Mouse (Mus musculus) midbrain, embryonic 14.5 days (tissue): Measurements from ENCODE around the gene 9930111J21Rik1. TPM values are rescaled to one million over a fixed set of nuclear protein-coding genes. Genes with fewer than 3 reads are reported as not detected.
"Not testable (repeated sequence)": the region's sequence is repeated elsewhere in the genome, so short reads cannot be mapped to it uniquely, and the experiment has no call there.

Source experiments
- ATAC-seq: fragments of 200-750 bp; cut with Nextera tagmentation; 2 replicates; pipeline ENCODE4 v1.8.0; 2017; ENCODE audit warnings: moderate number of reproducible peaks, moderate library complexity; ENCODE audit not compliant: low FRiP score, low TSS enrichment
- DNase-seq: peaks from one replicate; pipeline ENCODE4 v3.0.0-alpha.2; 2015
- H3K27ac ChIP-seq: fragments of 300-500 bp; sonication (generic); replicated peaks from 2 replicates; pipeline ENCODE4 v1.5.1; 2014; ENCODE audit warnings: mild to moderate bottlenecking, low read depth, low read length, moderate library complexity
- H3K27me3 ChIP-seq: fragments of 300-500 bp; sonication (generic); 2 replicates; pipeline ENCODE4 v1.6.1; 2014; ENCODE audit warnings: low read length, control low read depth, mixed read lengths; ENCODE audit not compliant: control insufficient read depth, insufficient read depth
- H3K36me3 ChIP-seq: fragments of 300-500 bp; sonication (generic); 2 replicates; pipeline ENCODE4 v1.6.1; 2014; ENCODE audit warnings: low read length, control low read depth; ENCODE audit not compliant: control insufficient read depth, insufficient read depth
- H3K4me1 ChIP-seq: fragments of 300-500 bp; sonication (generic); 2 replicates; pipeline ENCODE4 v1.6.1; 2014; ENCODE audit warnings: mild to moderate bottlenecking, antibody characterized with exemption, low read length, control low read depth; ENCODE audit not compliant: control insufficient read depth, insufficient read depth
- H3K4me2 ChIP-seq: fragments of 300-500 bp; sonication (generic); 2 replicates; pipeline ENCODE4 v1.6.1; 2014; ENCODE audit warnings: mild to moderate bottlenecking, low read length, moderate library complexity
- H3K4me3 ChIP-seq: fragments of 300-500 bp; sonication (generic); replicated peaks from 2 replicates; pipeline ENCODE4 v1.5.1; 2014; ENCODE audit warnings: low read depth, low read length
- H3K9ac ChIP-seq: fragments of 300-500 bp; sonication (generic); replicated peaks from 2 replicates; pipeline ENCODE4 v1.6.1; 2014; ENCODE audit warnings: mild to moderate bottlenecking, low read length, moderate library complexity
- H3K9me3 ChIP-seq: fragments of 300-500 bp; sonication (generic); 2 replicates; pipeline ENCODE4 v1.6.1; 2016; ENCODE audit warnings: low read length, control low read depth, mixed read lengths; ENCODE audit not compliant: control insufficient read depth
- WGBS: fragments of 180-500 bp; shearing (Covaris S2); extraction: QIAGEN DNeasy Blood & Tissue Kit; methylation state at CpG from one replicate; pipeline ENCODE4 v1.1.7; 2014; 5-methylcytosine and 5-hydroxymethylcytosine counted together
- polyA plus RNA-seq: library from polyadenylated mRNA; unstranded; fragments of >200 nt; fragmentation: Nextera tagmentation; extraction: Ambion mirVana; gene quantifications from 2 replicates; pipeline ENCODE4 v1.2.1, GENCODE M21; 2014

Gene 9930111J21Rik1
- polyA plus RNA-seq, 1 experiment from 2014 or later: 0.39 TPM

DNA sequence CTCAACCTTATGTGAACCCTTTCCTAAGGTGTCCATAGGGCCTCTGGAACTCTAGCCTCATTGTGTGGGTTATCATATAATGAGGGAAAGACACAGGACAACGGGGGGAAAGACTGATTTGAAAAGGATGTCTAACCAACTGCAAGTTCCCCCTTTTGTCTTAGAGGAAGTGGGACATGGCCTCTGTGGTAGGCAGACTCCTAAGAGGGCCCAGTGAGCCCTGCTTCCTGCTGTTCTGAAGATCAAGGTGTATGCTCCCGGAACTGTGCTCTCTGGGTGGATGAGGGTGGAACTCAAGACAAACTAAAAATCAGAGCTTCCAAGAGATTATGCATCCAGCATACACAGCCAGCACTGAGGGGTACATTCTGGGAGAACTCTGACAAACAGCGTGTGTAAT lies 9.0 kb upstream of the 9930111J21Rik1 start:
- H3K36me3 ChIP-seq, H3K27me3 ChIP-seq, DNase-seq, H3K4me3 ChIP-seq, H3K9me3 ChIP-seq, H3K9ac ChIP-seq, H3K4me1 ChIP-seq, ATAC-seq, H3K4me2 ChIP-seq, H3K27ac ChIP-seq: not testable (repeated sequence)
- 88% methylated on average over 2 of the region's 3 CpGs for WGBS

DNA sequence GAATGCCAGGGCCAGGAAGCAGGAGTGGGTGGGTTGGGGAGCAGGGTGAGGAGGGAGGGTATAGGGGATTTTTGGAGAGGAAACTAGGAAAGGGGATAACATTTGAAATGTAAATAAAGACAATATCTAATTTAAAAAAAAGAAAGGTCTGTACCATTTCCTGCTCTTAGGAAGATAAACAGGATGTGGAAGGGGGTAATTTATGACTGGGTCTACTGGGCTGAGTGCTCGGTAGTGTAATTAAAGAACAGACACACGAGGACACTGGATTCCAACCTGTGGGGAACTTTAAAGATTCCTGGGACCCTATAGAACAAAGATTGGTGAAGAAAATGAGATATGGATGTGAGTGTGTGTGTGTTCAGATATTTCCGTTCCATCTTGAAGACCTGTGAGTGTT lies 3.6 kb upstream of the 9930111J21Rik1 start:
- not testable (repeated sequence) for H3K36me3 ChIP-seq, H3K4me1 ChIP-seq, H3K4me3 ChIP-seq, H3K4me2 ChIP-seq, H3K9ac ChIP-seq, DNase-seq, H3K9me3 ChIP-seq, ATAC-seq, H3K27me3 ChIP-seq, H3K27ac ChIP-seq
- WGBS: no CpG with 5 or more reads among the region's 3 CpGs

- H3K27me3 ChIP-seq, H3K4me3 ChIP-seq, H3K9ac ChIP-seq, DNase-seq, H3K4me1 ChIP-seq, H3K9me3 ChIP-seq, ATAC-seq, H3K36me3 ChIP-seq, H3K4me2 ChIP-seq, H3K27ac ChIP-seq: not testable (repeated sequence)
- no CpG with 5 or more reads among the region's 5 CpGs for WGBS
Observed at GRCm38 (mm10) chr11:48980052-48980451, 854 bp upstream of the 9930111J21Rik1 start.

- not testable (repeated sequence) for H3K4me1 ChIP-seq, H3K27ac ChIP-seq, H3K9me3 ChIP-seq, DNase-seq, H3K36me3 ChIP-seq, H3K9ac ChIP-seq, H3K27me3 ChIP-seq, H3K4me3 ChIP-seq, ATAC-seq, H3K4me2 ChIP-seq
- WGBS: no CpG with 5 or more reads among the region's 1 CpGs
Observed at GRCm38 (mm10) chr11:48978240-48978939, 808 bp downstream of the 9930111J21Rik1 start, which contains the start of gene Olfr56. TSS of gene Olfr56 (plus strand) at chr11:48978889.

DNA sequence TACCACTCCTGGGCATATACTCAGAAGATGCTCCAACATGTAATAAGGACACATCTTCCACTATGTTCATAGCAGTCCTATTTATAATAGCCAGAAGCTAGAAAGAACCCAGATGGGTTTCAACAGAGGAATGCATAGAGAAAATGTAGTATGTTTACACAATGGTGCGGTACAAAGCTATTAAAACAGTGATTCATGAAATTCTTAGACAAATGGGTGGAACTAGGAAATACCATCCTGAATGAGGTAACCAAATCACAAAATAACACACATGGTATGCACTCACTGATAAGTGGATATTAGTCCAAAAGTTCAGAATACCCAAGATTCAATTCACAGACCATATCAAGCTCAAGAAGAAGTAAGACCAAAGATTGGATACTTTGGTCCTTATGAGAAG lies 4.5 kb downstream of the 9930111J21Rik1 start:
- not testable (repeated sequence) for DNase-seq, ATAC-seq, H3K27ac ChIP-seq, H3K4me1 ChIP-seq, H3K27me3 ChIP-seq, H3K36me3 ChIP-seq, H3K9ac ChIP-seq, H3K4me2 ChIP-seq, H3K4me3 ChIP-seq, H3K9me3 ChIP-seq
- no CpG with 5 or more reads among the region's 1 CpGs for WGBS

GRCm38 (mm10) chr11:48946090-48946489 lies 33.1 kb downstream of the 9930111J21Rik1 start, which contains the start of gene Psme2b:
TSS of gene Psme2b (minus strand) at chr11:48946190.
- H3K36me3 ChIP-seq, ATAC-seq, H3K9ac ChIP-seq, H3K9me3 ChIP-seq, H3K4me3 ChIP-seq, H3K4me2 ChIP-seq, H3K27me3 ChIP-seq, DNase-seq, H3K4me1 ChIP-seq, H3K27ac ChIP-seq: not testable (repeated sequence)
- WGBS: 97% methylated on average over 6 of the region's 6 CpGs

DNA sequence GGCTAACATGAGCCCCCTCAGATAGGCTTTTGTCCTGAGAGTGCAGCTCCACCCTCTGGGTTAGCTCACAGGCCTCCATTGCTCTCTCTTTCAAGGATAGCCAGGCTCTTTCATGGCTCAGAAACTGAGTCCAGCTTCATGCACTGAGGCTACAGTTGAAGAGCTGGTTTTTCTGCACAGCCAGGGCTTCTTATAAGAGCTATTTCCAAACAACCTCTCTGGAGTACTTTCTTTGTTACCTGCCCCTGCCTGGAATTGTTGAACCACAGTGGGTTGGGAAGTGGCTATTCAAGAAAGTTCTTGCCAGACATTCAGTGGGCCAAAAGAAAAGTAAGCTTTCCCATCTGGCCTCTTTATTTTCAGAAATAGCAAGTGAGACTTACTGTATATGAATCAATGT lies 39.9 kb downstream of the 9930111J21Rik1 start:
- H3K4me1 ChIP-seq, H3K27ac ChIP-seq, H3K9me3 ChIP-seq, H3K36me3 ChIP-seq, H3K4me3 ChIP-seq, H3K27me3 ChIP-seq, DNase-seq, H3K9ac ChIP-seq, H3K4me2 ChIP-seq, ATAC-seq: not testable (repeated sequence)

DNA sequence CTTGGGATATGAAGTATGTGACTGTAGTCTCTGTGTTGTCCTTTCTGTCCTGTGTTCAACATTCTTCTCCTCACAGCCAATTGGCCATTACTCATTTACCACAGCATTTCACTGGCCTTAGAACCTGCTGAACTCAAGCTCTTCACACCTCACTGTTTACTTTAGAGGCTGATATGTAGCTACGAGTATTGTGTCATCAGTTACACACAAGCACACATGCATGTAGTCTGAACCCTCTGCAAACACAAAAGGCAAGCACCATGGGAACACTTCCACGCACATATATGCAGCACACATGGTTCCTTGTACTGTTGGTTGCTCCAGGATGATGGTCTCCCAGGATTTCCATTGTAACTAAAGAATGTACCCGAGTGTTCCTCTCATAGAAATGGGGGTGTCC lies 43.9 kb downstream of the 9930111J21Rik1 start:
- H3K27me3 ChIP-seq, H3K4me3 ChIP-seq, H3K4me2 ChIP-seq, H3K27ac ChIP-seq, H3K9ac ChIP-seq, ATAC-seq, H3K4me1 ChIP-seq, H3K36me3 ChIP-seq, H3K9me3 ChIP-seq, DNase-seq: not testable (repeated sequence)
- no CpG with 5 or more reads among the region's 3 CpGs for WGBS

DNA sequence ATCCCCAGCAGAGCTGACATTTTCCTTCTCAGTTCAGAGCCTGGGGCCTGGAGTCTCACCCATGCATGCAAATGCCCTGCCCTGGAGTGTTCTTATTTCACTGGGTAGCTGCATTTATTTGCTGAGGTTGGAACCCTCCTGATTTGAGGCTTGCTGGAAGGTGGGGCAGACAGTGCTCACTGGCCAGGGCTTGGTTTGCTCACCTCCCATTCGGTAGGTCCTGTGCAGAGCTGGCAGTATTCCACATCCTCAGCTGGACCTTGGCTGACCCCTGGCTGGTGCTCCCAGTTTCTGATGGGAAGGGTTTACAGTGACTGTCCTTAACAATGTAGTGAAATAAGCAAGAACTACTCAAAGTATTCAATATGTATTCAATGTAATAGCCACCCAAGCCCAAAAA lies 45.3 kb downstream of the 9930111J21Rik1 start:
- ATAC-seq, H3K4me3 ChIP-seq, H3K9ac ChIP-seq, H3K36me3 ChIP-seq, H3K4me2 ChIP-seq, H3K27ac ChIP-seq, H3K27me3 ChIP-seq, H3K4me1 ChIP-seq, H3K9me3 ChIP-seq, DNase-seq: not testable (repeated sequence)
- 78% methylated on average over 1 of the region's 1 CpGs for WGBS
